Mouse (Mus musculus) thymus, postnatal 25 days (tissue): Measurements from ENCODE around the gene Smpd3.

Experiments
- DNase-seq: peaks from one replicate; pipeline ENCODE4 v3.0.0; 2022

Smpd3 gene

GRCm38 (mm10) chr8:106337852-106338521, at the start of gene Smpd3:
TSS of gene Smpd3 (minus strand) at chr8:106337988.
- DNase-seq = peak; percentile 97

- DNase-seq = no peak
These were observed 43.2 kb upstream of the Smpd3 start for GRCm38 (mm10) chr8:106381026-106381425.

GRCm38 (mm10) chr8:106379357-106379756, 41.6 kb upstream of the Smpd3 start:
- DNase-seq = no peak

GRCm38 (mm10) chr8:106378501-106379048, 40.8 kb upstream of the Smpd3 start:
- no peak for DNase-seq

- DNase-seq = no peak
These were observed 39.1 kb upstream of the Smpd3 start for GRCm38 (mm10) chr8:106376862-106377261.

GRCm38 (mm10) chr8:106375957-106376356, 38.2 kb upstream of the Smpd3 start:
- DNase-seq = no peak

GRCm38 (mm10) chr8:106369069-106369468, 31.3 kb upstream of the Smpd3 start:
- DNase-seq = no peak

- DNase-seq = no peak
These were observed 30.7 kb upstream of the Smpd3 start for GRCm38 (mm10) chr8:106368501-106368900.

- no peak for DNase-seq
These were observed 27.0 kb upstream of the Smpd3 start for GRCm38 (mm10) chr8:106364837-106365236.

- no peak for DNase-seq
These were observed 26.5 kb upstream of the Smpd3 start for GRCm38 (mm10) chr8:106364278-106364677.

- no peak for DNase-seq
These were observed 25.5 kb upstream of the Smpd3 start for GRCm38 (mm10) chr8:106363321-106363720.

- DNase-seq = no peak
These were observed 22.0 kb upstream of the Smpd3 start for GRCm38 (mm10) chr8:106359650-106360338.

- no peak for DNase-seq
These were observed 13.3 kb upstream of the Smpd3 start for GRCm38 (mm10) chr8:106351135-106351534.

GRCm38 (mm10) chr8:106349398-106349797, 11.6 kb upstream of the Smpd3 start:
- DNase-seq = no peak

GRCm38 (mm10) chr8:106346123-106346522, 8.3 kb upstream of the Smpd3 start:
- DNase-seq = no peak

GRCm38 (mm10) chr8:106343471-106343870, 5.7 kb upstream of the Smpd3 start:
- no peak for DNase-seq

GRCm38 (mm10) chr8:106342828-106343227, 5.0 kb upstream of the Smpd3 start:
- DNase-seq = no peak

GRCm38 (mm10) chr8:106338741-106339209, 987 bp upstream of the Smpd3 start:
- DNase-seq = no peak

- DNase-seq = no peak
These were observed 1.2 kb downstream of the Smpd3 start for GRCm38 (mm10) chr8:106336561-106336960.

GRCm38 (mm10) chr8:106336031-106336430, 1.8 kb downstream of the Smpd3 start:
- no peak for DNase-seq

GRCm38 (mm10) chr8:106335196-106335595, 2.6 kb downstream of the Smpd3 start:
- DNase-seq = no peak

GRCm38 (mm10) chr8:106333346-106333745, 4.4 kb downstream of the Smpd3 start:
- no peak for DNase-seq

- no peak for DNase-seq
These were observed 5.3 kb downstream of the Smpd3 start for GRCm38 (mm10) chr8:106332498-106332897.

- DNase-seq = no peak
These were observed 11.2 kb downstream of the Smpd3 start for GRCm38 (mm10) chr8:106326624-106327023.
